Mouse (Mus musculus) lung, postnatal 25 days (tissue): Measurements from ENCODE around the gene Dbr1.
"Not testable (repeated sequence)": the region's sequence is repeated elsewhere in the genome, so short reads cannot be mapped to it uniquely, and the experiment has no call there.

ENCODE experiments used
- DNase-seq: peaks from one replicate; pipeline ENCODE4 v3.0.0; 2022; ENCODE audit warnings: low spot score

The Dbr1 gene

DNA sequence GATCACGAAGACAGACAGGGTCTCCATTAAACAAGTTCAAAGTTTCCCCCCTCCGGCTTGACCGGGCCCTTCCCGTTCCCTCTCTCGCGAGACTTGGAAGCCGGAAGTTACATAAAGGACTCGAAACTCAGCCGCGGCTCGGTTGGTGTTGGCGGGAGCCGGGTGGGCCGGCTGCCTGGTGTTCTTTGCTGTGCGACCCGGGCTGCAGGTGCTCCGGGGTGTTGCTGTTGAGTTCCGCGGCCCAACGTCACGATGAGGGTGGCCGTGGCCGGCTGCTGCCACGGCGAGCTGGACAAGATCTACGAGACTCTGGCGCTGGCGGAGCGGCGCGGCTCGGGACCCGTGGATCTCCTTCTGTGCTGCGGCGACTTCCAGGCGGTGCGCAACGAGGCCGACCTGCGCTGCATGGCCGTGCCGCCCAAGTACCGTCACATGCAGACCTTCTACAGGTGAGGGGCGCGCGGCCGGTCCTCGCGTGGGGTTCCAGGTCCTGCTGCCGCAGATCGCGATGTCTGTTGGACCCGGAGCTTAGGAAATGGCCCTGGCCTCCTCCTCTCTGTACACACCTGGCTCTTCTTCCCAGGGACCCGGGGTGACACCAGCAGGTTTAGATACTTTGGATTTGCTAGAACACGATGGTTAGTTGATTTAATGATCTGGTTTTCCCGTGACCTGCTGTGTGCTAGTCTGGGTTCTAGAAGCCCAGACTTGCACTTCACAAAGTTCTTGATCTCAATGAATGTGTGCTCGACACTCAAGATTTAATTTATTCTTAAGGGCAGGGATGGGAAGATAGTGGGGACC lies at the start of gene Dbr1:
Gene Dbr1 (plus strand): TSS at position 123 of the 804 bp plus-strand sequence.
- DNase-seq = peak; percentile 94

DNA sequence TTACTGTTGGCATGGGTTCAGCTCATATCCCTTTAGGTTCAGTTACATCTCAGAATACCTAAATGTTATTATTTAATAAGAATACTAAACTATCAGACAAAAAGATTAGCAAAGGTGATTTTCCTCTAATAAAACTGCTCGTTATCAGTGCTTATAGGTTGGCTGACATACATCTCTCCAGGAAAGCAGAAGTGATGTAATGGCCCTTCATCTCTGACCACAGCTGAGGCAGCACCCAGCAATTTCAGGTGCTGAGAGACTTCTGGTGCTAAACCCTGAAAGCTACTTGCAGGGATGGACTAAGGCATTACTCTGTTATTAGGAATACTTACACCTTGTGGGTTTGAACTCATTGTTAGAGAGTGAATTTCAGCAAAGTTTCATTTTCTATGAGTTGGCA lies 43.7 kb upstream of the Dbr1 start:
- DNase-seq = no peak

DNA sequence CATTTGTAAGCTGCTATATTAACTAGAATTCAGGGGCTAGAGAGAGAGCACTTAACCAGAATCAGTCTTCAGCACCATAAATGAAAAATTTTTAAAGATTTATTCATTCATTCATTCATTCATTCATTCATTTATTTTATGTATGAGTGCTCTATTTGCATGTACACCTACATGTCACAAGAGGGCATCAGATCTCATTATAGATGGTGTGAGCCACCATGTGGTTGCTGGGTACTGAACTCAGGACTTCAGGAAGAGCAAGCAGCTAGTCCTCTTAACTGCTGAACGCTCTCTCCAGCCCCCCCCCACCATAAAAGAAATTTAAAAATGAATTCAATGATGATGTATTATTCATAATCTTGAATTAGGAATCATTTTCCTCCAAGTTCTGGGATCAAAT lies 29.3 kb upstream of the Dbr1 start:
- no peak for DNase-seq

DNA sequence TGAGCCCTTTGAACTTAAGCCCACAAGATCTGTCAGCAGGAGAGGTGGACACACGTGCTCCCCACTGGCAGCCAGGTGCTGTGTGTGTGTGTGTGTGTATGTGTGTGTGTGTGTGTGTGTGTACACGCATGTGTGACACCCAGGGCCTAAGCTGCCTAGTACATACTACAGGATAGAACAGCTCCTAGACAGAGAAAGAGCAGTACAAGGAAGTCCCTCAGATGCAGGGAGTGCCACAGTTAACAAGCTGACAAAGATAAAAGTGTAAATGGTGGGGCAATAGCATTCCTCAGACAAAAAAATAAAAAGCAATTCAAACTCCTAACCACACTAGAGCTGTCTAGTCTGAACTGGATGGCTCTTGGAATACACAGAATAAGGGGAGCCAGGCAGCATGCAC lies 23.5 kb upstream of the Dbr1 start:
- DNase-seq = no peak

DNA sequence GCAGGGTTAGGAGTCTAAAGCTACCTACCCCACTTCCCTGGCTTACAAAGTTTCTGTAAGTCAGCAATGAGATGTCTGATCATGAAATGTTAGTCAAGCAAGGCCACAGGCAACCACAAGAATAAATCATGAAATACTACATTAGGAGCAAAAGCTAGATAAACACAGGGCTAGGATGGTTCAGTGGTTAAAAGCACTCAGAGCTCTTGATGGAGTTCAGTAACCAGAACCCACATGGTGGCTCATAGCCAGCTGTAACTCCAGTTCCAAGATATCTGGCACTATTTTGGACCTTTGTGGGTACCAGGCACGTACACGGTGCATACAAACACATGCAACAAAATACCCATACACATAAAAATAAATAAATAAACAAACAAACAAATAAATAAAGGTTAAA lies 22.6 kb upstream of the Dbr1 start:
- DNase-seq = no peak

DNA sequence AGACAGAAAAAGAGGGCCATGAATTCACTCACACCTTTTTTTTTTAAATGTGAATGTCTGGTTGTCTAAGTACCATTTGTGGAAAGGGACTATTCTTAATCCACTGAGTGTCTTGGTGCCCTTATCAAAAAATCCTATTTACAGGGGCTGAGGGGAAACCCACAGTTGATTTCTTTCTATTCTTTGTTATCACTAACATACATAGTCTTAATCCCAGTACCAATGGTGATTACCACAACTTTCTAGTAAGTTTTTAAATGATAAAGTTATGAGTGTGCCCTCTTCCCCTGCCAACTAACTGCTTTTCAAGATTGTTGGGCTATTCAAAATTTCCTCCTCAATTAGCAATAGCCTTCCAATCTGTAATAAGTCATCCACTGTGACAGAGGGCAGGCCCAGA lies 21.5 kb upstream of the Dbr1 start:
- no peak for DNase-seq

DNA sequence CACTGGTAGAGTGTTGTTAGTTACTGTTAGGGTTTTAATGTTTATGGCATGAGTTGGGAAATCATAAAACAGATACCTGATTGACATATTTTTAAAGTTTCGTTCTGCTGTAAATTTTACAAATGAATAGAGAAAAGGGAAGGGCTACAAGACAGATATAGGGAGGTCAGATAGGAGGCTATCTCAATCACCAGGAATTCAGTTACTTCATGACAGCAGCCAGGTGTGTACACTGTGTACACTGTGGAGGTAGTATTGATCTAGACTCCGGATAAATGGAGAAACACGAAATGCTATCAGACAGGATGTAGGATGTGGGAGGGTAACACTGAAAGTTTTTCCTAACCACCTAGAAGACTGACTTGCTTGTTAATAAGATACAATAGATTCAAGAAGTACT lies 20.3 kb upstream of the Dbr1 start:
- DNase-seq = no peak

DNA sequence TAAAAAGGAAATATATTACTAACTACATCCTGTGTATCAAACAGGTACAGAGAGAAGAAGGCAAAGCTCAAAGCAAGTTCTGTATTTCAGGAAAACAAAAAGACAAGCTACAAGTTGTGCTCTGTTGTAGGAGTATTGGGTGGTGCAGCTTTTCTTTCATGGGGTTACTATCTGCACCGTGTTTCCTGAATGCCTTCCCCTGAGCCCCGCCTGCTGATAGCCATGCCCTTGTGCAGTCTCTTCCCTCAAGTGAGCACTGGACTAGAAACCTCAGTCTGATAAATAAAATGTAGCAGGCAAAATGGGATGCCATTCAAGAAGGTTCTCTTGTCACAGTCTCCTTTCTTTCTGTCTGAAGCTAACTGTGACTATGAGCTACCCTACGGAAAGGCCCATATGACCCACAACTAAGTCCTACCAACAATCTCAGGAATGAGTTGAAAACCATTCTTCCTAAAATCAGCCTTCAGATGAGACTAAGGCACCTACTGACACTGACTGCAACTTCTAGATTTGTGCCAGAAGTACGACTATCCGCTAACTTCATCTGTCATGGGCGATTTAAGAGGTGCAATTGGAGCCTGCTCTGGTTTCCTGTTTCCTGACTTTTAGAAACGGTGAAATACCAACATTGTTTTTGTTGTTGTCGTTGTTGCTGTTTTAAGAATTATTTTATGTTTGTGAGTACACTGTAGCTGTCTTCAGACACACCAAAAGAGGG lies 17.9 kb upstream of the Dbr1 start:
- no peak for DNase-seq

DNA sequence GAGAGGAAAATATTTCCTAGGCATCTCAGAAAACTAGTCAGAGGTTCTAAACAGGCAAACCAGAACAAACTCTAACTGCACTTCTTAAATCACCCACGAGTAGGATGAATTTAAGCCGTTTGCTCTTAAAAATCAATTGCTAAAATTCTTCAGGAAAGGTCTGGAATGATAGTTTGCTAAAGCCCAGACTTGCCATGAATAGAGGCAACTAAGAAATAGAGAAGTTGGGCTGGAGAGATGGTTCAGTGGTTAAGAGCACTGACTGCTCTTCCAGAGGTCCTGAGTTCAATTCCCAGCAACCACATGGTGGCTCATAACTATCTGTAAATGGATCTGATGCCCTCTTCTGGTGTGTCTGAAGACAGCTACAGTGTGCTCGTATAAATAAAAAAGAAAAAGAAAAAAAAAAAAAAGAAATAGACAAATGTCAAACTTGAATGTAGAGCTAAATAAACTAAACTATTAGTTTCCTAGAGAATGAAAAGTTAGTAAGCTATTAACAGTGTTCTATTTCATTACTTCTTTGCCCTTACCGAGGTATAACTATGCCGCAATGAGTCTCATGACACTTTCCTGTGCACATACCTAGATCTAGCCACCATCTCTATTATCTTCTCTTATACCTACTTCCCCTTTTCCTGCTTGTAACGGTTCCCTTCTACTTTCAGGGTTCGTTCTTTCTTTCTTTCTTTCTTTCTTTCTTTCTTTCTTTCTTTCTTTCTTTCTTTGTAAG lies 16.6 kb upstream of the Dbr1 start:
- no peak for DNase-seq

DNA sequence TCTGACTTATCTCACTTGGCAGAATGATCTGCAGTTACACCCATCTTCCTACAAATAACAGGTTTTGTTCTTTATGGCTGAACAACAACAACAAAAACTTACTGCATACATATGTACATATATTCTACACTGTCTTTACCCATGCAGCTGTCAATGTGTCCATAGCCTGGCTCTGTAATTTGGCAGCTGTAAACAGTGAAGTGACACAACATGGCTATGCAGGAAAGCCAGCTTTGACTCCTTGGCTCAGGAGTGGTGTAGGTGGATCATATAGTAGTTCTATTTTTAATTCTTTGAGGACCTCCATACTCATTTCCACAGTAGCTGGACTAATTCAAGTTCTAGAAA lies 16.1 kb upstream of the Dbr1 start:
- no peak for DNase-seq

DNA sequence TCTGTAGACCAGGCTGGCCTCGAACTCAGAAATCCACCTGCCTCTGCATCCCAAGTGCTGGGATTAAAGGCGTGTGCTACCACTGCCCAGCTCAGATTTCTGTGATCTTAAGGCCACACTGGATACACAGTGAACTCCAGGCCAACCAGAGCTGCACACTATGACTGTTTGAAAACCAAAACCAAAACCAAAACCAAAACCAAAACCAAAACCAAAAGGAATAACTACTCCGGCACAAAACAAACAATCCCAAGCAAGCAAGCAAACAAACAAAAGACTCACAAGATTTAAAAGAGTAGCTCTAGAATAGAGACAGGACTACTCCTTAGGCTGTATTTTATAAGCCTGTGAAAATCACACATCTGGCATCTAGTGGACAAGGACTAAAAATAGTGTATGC lies 15.2 kb upstream of the Dbr1 start:
- no peak for DNase-seq

DNA sequence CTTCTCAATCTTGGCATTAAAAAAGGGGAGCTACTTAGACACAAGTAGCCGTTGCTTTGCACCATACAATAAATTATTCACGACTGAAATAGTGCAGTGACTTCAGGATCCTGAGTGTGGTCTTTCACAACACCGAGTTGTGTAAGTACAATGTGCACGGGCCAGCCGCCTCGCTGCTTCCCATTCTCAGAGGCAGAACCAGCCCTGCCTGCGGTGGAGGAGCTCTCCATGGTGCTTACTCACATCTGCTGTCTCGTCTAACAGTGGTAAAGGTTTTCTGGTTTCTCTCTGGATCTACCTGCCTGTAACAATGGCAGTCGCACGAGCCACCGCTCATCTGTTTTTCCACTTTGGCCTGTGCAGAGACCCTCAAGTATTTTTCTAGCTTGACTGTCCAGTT lies 11.9 kb upstream of the Dbr1 start:
- peak; percentile 77 for DNase-seq

DNA sequence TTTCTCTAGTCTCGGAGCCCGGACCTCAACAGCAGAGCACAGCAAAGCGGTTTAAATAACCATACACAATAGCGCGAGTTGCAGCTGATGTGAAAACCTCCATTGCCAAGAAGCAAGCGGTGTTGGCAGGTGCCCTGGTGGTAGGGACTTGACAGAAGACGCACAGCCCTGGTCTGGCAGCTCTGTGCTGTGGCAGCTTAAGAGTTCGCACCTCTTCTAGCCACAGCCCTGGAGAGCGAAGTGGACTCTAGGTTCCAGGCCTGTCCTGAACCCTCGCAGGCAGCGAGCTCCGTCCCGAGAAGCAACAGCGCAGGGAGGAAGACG lies 7.6 kb upstream of the Dbr1 start:
- no peak for DNase-seq

DNA sequence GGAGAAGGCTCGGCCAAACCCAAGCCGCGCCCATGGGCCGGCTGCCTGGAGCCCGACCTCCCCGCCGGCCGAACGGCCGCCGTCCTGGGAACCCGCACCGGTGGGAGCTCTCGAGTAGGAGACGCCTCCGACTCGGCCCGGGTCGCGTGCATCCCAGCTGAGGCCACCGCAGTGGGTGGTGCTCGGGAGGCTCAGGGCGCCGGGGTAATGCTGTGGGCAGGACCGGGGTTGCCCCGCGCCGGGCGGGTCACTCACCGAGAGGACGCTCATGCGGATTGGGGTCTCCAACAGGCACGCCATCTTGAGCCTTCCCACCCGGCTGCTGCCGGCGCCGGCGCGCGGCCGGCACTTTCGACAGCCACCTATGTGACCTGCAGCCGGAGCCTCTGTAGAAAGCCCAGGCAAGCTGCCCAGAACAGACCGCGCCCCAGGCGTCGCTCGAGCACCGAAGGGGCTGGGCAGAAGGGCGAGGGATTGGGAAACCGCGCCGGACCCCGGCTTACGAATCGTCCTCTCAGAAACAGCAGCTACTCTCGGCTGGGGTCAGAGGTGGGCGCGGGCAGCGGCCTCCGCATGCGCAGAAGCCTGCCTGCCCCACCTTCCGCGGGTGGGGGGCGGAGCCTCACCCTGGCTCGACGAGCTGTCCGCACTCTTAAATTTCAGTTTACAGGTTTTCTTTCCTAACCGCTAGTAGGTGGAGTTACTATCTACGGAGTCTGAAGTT lies 7.1 kb upstream of the Dbr1 start, which contains the start of gene Armc8:
Gene Armc8 (minus strand): TSS at position 553 of the 724 bp plus-strand sequence.
- DNase-seq = peak; percentile 91

DNA sequence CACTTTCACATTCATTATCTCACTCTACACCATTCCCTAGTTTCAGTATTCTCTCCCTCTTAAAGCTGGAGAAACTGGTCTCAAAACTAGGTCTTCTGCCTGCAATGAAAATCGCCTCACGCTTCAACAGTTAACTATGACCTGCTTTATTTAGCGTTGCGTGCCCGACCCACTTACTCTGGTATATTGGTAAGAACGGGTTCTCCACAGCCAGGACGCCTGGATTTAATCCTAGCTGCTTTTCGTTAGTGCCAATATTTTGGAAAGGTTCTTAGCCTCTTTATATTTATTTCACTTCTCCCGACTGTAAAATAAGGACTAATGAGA lies 6.6 kb upstream of the Dbr1 start:
- DNase-seq = no peak

DNA sequence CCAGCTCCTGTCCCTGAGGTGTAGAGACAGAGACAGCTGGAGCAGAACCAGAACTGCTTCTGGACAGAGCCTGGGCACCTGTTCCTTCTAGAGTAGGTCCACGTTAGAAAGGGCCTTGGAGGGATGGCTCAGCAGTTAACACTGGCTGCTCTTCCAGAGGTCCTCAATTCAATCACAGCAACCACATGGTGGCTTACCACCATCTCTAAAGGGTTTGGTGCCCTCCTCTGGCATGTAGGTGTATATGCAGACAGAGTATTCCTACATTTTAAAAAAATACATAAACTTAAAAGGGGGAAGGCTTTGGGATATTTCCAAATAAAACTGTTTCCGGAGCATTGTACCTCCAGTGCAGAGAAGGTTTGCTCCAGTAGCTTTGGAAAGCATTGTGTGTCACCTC lies 5.1 kb downstream of the Dbr1 start:
- peak; percentile 34 for DNase-seq

DNA sequence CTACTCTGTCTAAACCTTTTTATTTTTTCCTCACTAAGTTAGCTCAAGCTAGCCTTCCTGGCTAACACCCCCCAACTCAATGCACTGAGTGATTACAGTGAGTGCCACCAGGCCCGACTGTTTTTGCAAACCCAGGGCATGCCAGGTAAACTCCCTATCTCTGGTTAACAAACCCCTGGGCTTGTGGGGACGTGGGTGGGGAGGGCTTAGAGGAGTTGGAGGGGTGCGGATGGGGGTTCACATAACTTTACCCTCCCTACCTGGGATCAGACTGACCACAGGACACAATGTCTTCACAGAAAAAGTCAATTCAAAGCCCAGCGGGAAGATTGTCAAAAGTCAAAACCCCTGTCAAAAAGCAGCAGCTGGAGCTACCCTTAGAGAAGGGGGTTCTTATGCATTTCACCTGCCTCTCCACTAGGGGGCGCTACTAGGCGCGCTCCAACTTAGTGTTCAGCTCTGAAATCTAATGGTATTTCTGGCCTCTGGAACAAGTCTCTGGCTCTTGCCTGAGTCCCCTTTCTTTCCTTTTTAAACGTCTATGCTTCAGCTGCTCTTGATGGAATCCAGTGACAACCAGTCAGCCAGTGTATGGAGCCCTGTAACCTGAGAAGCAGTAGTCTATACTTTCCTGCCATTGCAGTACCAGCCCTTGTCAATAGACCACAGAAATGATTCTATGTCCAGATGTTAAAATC lies 12.1 kb downstream of the Dbr1 start:
- DNase-seq = peak; percentile 19

DNA sequence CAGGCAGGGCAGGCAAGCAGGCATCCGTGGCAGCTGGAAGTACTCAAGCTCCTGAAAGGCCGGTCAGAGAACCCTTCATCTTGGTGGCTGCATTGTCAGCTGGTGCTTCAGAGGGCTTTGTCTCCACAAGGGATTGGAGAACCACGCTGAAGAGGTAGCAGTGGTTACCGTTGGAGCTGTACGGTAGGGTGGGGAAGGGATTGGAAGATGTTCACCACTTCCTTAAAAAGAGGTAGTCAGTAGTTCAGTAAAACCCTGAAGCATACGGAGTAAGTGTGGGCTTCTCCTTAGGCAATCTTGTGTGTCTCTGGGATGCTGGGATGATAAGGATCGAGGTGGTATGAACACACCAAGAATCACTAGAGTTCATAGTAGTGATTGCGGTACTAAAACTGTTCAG lies 15.5 kb downstream of the Dbr1 start:
- no peak for DNase-seq

DNA sequence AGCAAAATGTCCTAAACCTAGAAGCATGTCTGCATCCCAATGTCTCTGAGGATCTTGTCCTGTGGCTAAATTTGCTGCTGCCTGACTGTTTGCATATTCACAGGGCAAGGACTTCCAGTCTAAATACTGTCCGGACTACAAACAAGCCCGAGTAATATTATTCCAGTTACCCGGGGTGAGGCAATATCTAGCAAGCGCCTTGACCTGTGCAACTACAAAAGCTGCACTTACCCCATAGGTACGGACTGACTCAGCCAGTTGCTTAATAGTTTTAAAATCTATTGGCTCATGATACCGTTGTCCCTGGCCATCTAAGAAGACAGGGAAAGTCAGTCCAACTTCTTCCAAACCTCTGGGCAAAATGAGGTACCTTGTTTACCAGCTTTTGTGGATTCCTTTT lies 23.5 kb downstream of the Dbr1 start:
- DNase-seq = not testable (repeated sequence)

DNA sequence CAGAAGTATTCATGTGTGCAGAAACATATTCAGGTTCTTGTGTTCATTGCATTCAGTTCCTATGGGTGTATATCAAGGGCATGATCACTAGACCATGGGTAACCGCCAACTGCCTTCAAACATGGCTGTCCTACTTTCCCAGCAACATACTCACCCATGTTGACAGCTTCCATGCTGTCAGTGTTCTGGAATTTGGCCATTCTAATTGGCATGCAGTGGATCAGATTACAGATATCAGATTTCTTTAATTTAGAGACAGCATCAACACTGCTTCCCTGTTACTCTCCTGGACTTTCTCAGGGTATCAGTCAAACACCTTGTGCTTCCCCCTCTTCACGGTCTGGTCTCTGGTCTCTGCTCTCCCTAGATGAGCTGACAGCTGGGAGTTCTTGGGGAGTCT lies 28.0 kb downstream of the Dbr1 start:
- DNase-seq = no peak

DNA sequence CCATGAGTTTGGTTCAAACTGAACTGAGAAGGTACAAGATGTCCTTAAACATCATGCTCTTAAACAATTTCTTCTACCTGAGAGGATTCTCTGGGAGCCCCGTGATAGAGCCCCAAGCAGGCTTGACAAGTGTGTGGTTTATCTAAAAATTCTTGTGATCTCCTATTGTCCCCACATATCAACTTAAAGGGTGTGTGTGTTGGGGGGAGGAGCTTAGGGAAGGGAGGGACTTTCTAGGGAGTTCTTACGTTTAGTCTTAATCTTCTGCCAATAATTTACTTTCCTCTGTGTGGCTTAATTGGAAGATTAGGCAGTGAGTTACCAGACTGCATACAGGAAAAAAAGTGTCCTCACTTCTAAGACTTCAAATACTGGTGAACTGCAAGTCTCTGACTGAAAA lies 36.6 kb downstream of the Dbr1 start, which contains the start of gene A4gnt:
Gene A4gnt (plus strand): TSS at position 301 of the 400 bp plus-strand sequence.
- DNase-seq = no peak

DNA sequence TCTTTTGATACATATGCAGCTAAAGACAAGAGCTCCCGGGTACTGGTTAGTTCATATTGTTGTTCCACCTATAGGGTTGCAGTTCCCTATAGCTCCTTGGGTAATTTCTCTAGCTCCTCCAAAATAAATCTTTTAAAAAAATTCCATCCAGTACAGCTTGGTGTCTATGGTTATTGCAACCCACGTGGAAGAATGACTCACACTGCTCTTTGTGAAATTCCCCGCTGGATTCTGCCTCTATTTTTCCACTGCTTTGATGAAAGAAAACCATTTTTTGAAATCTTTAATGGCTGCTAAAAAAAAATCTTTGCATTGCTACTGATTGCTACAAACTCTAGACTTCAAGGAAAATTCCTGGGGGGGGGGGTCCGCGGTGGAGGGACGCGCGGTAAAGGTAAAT lies 44.1 kb downstream of the Dbr1 start:
- DNase-seq = no peak
